Mouse (Mus musculus) layer of hippocampus, postnatal 25 days (tissue): Measurements from ENCODE around the gene Foxa3. TPM values are rescaled to one million over a fixed set of nuclear protein-coding genes. Genes with fewer than 3 reads are reported as not detected.
"Not testable (repeated sequence)": the region's sequence is repeated elsewhere in the genome, so short reads cannot be mapped to it uniquely, and the experiment has no call there.

Experiments
- DNase-seq, 2 experiments: peaks; one replicate each; pipeline ENCODE4 v3.0.0; 2022; ENCODE audit warnings: mixed read lengths in 2 of 2, low spot score in 1 of 2; ENCODE audit errors: extremely low spot score in 1 of 2
- total RNA-seq, 2 experiments: library from RNA; stranded (reverse); gene quantifications; 2 replicates each; pipeline ENCODE4 v1.2.3; 2021

Gene Foxa3
- not detected for total RNA-seq

- DNase-seq: no peak
Observed at GRCm38 (mm10) chr7:19023357-19023814, at the start of gene Foxa3. Gene Foxa3 (minus strand): TSS chr7:19023538.

GRCm38 (mm10) chr7:19071024-19071423 lies 47.7 kb upstream of the Foxa3 start:
- DNase-seq: not testable (repeated sequence)

GRCm38 (mm10) chr7:19069500-19069899 lies 46.2 kb upstream of the Foxa3 start:
- no peak for DNase-seq

GRCm38 (mm10) chr7:19068707-19069106 lies 45.4 kb upstream of the Foxa3 start:
- peak; percentile 65 to 87 for DNase-seq

- DNase-seq: no peak
Observed at GRCm38 (mm10) chr7:19067935-19068334, 44.6 kb upstream of the Foxa3 start.

- no peak for DNase-seq
Observed at GRCm38 (mm10) chr7:19067063-19067462, 43.7 kb upstream of the Foxa3 start.

GRCm38 (mm10) chr7:19065896-19066295 lies 42.6 kb upstream of the Foxa3 start:
- DNase-seq: no peak

- no peak for DNase-seq
Observed at GRCm38 (mm10) chr7:19057405-19057804, 34.1 kb upstream of the Foxa3 start.

GRCm38 (mm10) chr7:19055108-19055507 lies 31.8 kb upstream of the Foxa3 start:
- DNase-seq: no peak

- DNase-seq: no peak
Observed at GRCm38 (mm10) chr7:19054777-19055076, 31.4 kb upstream of the Foxa3 start.

- peak in 1 of 2 experiments; percentile 53 for DNase-seq
Observed at GRCm38 (mm10) chr7:19054047-19054776, 30.9 kb upstream of the Foxa3 start, which contains the start of gene Rsph6a. Gene Rsph6a (plus strand): TSS chr7:19054690.

- no peak for DNase-seq
Observed at GRCm38 (mm10) chr7:19053136-19053532, 29.8 kb upstream of the Foxa3 start.

GRCm38 (mm10) chr7:19052345-19053135 lies 29.2 kb upstream of the Foxa3 start:
- peak in 1 of 2 experiments; percentile 43 for DNase-seq

- DNase-seq: no peak
Observed at GRCm38 (mm10) chr7:19051161-19051560, 27.8 kb upstream of the Foxa3 start.

- no peak for DNase-seq
Observed at GRCm38 (mm10) chr7:19050172-19050571, 26.8 kb upstream of the Foxa3 start.

GRCm38 (mm10) chr7:19049252-19049651 lies 25.9 kb upstream of the Foxa3 start:
- no peak for DNase-seq

- DNase-seq: no peak
Observed at GRCm38 (mm10) chr7:19048006-19048527, 24.7 kb upstream of the Foxa3 start.

GRCm38 (mm10) chr7:19046286-19047069 lies 23.1 kb upstream of the Foxa3 start:
- no peak for DNase-seq

GRCm38 (mm10) chr7:19044616-19045015 lies 21.3 kb upstream of the Foxa3 start:
- no peak for DNase-seq

GRCm38 (mm10) chr7:19031641-19032040 lies 8.3 kb upstream of the Foxa3 start:
- no peak for DNase-seq
